Mouse (Mus musculus) cerebellum, postnatal 25 days (tissue): Measurements from ENCODE around the gene Gm21970.

Source experiments
- DNase-seq, 2 experiments: peaks; one replicate each; pipeline ENCODE4 v3.0.0; 2021; ENCODE audit warnings: mixed read lengths in 2 of 2

Gene Gm21970

GRCm38 (mm10) chr16:91465505-91466240 is 74.2 kb downstream of the Gm21970 start:
- no peak for DNase-seq

- no peak for DNase-seq
Observed at GRCm38 (mm10) chr16:91466566-91466965, 75.0 kb downstream of the Gm21970 start.
